Mouse (Mus musculus) embryonic facial prominence, embryonic 11.5 days (tissue): ENCODE measurements at regions not wholly inside any gene's neighbourhood (a gene's known extent, or its start where the extent isn't known, plus 50 kb on each side); places are given as distances from the start of the nearest gene placed in this dataset.

Experiments used
- ATAC-seq: fragments of 200-750 bp; cut with Nextera tagmentation; replicated peaks from 2 replicates; pipeline ENCODE4 v1.8.0; 2017; ENCODE audit warnings: low read depth; ENCODE audit not compliant: insufficient number of reproducible peaks, low FRiP score, low TSS enrichment
- DNase-seq: peaks from one replicate; pipeline ENCODE4 v3.0.0-alpha.2; 2015; ENCODE audit warnings: low spot score
- H3K27ac ChIP-seq: fragments of 300-500 bp; sonication (generic); replicated peaks from 2 replicates; pipeline ENCODE4 v1.5.1; 2014; ENCODE audit warnings: mild to moderate bottlenecking, low read depth, low read length, control low read depth
- H3K27me3 ChIP-seq: fragments of 300-500 bp; sonication (generic); 2 replicates; pipeline ENCODE4 v1.6.1; 2014; ENCODE audit warnings: mild to moderate bottlenecking, low read length, moderate library complexity, mixed read lengths; ENCODE audit not compliant: control insufficient read depth, insufficient read depth
- H3K36me3 ChIP-seq: fragments of 300-500 bp; sonication (generic); replicated peaks from 2 replicates; pipeline ENCODE4 v1.6.1; 2014; ENCODE audit warnings: low read depth, mild to moderate bottlenecking, low read length, moderate library complexity, mixed read lengths; ENCODE audit not compliant: control insufficient read depth, insufficient read depth
- H3K4me1 ChIP-seq: fragments of 300-500 bp; sonication (generic); 2 replicates; pipeline ENCODE4 v1.6.1; 2014; ENCODE audit warnings: low read length, mixed read lengths; ENCODE audit not compliant: control insufficient read depth, insufficient read depth
- H3K4me2 ChIP-seq: fragments of 300-500 bp; sonication (generic); 2 replicates; pipeline ENCODE4 v1.6.1; 2014; ENCODE audit warnings: low read depth, mild to moderate bottlenecking, control low read depth, low read length, moderate library complexity
- H3K4me3 ChIP-seq: fragments of 300-500 bp; sonication (generic); 2 replicates; pipeline ENCODE4 v1.5.1; 2014; ENCODE audit warnings: low read depth, low read length, control low read depth
- H3K9ac ChIP-seq: fragments of 300-500 bp; sonication (generic); replicated peaks from 2 replicates; pipeline ENCODE4 v1.6.1; 2014; ENCODE audit warnings: mild to moderate bottlenecking, control low read depth, low read length
- H3K9me3 ChIP-seq: fragments of 300-500 bp; sonication (generic); replicated peaks from 2 replicates; pipeline ENCODE4 v1.6.1; 2016; ENCODE audit warnings: mild to moderate bottlenecking, low read length, inconsistent platforms, mixed read lengths; ENCODE audit not compliant: control insufficient read depth
- WGBS: fragments of 180-500 bp; shearing (Covaris S2); extraction: QIAGEN DNeasy Blood & Tissue Kit; methylation state at CpG from one replicate; pipeline ENCODE4 v1.1.7; 2014; 5-methylcytosine and 5-hydroxymethylcytosine counted together

DNA sequence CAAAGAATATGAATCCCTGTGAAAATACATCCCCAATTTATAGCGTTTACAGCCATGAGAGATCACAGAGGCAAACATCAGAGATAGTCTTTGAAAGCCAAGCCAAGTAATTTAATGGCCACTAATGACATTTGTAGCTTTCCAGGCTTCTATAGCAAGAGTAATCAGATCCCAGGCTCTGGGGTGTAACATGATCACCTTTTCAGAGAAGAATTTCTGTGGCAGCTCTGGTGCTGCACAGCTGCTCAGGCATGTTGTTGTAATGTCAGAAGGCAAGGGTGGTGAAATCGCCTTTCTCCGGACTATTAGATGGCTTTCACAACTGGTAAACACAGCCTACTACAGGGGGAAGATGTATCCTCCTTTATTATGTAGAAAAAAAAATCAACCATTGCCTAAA, 202.1 kb downstream of the Ptprc start:
- 12% methylated on average over 3 of the region's 3 CpGs for WGBS
- DNase-seq, result peak; percentile 72
- Histone ChIP-seq H3K9ac (no peak overlapping the region), H3K4me2 (no peak overlapping the region), H3K4me3 (no peak overlapping the region), H3K36me3 (no peaks in the 10 kb centered on the region), H3K27me3 (no peaks in the 10 kb centered on the region), H3K27ac (no peak overlapping the region), H3K9me3 (no peaks in the 10 kb centered on the region), H3K4me1 (no peaks in the 10 kb centered on the region; the same call in 1 of the 2 replicates)
- ATAC-seq, result peak; percentile 76; the same call in 1 of the 2 replicates

DNA sequence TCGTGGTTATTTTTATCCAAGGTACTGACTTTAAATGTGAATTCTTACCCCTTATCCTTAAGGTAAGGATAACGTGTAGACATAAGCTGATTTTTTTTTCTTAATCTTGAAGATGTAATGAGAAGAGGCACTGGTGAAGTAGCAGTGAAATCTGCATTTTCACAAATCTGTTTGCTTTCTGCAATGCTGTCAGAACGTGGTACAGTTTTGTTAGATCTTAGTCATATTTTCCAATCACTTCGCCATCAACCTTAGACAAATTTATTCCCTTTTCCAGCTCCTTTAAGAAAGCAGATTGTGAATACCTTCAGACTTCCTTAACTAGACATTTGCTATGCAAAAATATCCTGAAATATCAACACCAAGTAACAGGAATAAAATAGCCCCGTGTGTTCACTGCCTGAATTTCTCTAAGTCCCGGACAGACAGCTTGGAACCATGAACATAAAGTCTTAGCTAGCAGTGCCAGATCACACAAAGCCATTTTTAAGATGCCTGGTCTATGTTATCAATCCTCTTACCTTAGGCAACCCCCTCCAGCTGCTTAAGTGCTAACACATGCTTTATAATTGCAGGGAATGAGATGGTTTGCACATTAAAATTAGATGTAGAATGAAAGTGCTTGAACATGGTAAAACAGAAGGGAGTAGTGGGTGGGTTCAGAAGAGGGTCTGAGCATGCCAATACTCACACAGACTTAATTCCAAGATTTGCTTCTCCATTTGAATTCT, 202.7 kb downstream of the Ptprc start:
- Histone ChIP-seq H3K9ac (no peak overlapping the region), H3K27me3 (no peaks in the 10 kb centered on the region), H3K27ac (peak overlapping the region; percentile 56; the same call in 1 of the 2 replicates), H3K4me1 (no peaks in the 10 kb centered on the region; the same call in 1 of the 2 replicates), H3K9me3 (no peaks in the 10 kb centered on the region), H3K36me3 (no peaks in the 10 kb centered on the region), H3K4me3 (no peak overlapping the region), H3K4me2 (no peak overlapping the region)
- WGBS, result 58% methylated on average over 6 of the region's 6 CpGs
- DNase-seq, result peak; percentile 65
- peak; percentile 60 for ATAC-seq

GRCm38 (mm10) chr1:137966151-137966836, 209.2 kb downstream of the Ptprc start:
- no peak for ATAC-seq
- no peaks in the 10 kb centered on the region for H3K9me3 ChIP-seq
- no peak overlapping the region for H3K27ac ChIP-seq
- no peaks in the 10 kb centered on the region for H3K4me1 ChIP-seq
- H3K27me3 ChIP-seq, result no peaks in the 10 kb centered on the region
- H3K9ac ChIP-seq, result no peak overlapping the region
- H3K36me3 ChIP-seq, result peaks cover 5% of the 10 kb centered on the region
- no peak overlapping the region for H3K4me2 ChIP-seq
- no peak for DNase-seq
- H3K4me3 ChIP-seq, result no peak overlapping the region
- 84% methylated on average over 16 of the region's 16 CpGs for WGBS

GRCm38 (mm10) chr1:137963656-137964055, 211.9 kb downstream of the Ptprc start:
- H3K27me3 ChIP-seq, result no peaks in the 10 kb centered on the region
- H3K4me2 ChIP-seq, result no peak overlapping the region
- H3K36me3 ChIP-seq, result peaks cover 5% of the 10 kb centered on the region
- H3K9ac ChIP-seq, result no peak overlapping the region
- WGBS, result 82% methylated on average over 6 of the region's 6 CpGs
- no peak for ATAC-seq
- H3K4me1 ChIP-seq, result no peaks in the 10 kb centered on the region
- no peak overlapping the region for H3K27ac ChIP-seq
- H3K4me3 ChIP-seq, result no peak overlapping the region
- DNase-seq, result no peak
- no peaks in the 10 kb centered on the region for H3K9me3 ChIP-seq

DNA sequence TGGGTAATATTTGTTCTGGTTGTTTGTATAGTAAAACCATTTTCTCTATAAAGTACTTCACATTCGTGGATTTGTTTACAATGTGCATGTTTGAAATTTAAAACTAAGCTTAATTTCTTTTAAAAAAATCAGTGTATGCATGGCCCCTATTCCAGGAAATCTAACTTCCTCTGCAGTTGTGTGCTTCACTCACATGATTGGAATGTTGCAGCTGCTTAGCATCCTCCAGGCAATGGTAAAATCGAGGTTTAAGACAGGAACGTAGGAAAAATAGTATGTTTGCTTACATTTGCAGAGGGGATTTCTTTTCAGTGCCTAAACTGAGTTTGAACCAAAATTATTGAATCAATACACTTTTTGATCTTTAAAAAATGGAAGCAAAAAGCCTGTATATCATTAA, 217.5 kb downstream of the Ptprc start:
- Histone ChIP-seq H3K9me3 (no peaks in the 10 kb centered on the region), H3K27ac (no peak overlapping the region), H3K4me1 (no peaks in the 10 kb centered on the region), H3K27me3 (no peaks in the 10 kb centered on the region), H3K4me3 (no peak overlapping the region), H3K36me3 (peaks cover 3% of the 10 kb centered on the region), H3K9ac (no peak overlapping the region), H3K4me2 (no peak overlapping the region)
- WGBS, result 72% methylated on average over 3 of the region's 3 CpGs
- DNase-seq, result no peak
- ATAC-seq, result no peak

- 68% methylated on average over 3 of the region's 3 CpGs for WGBS
- Histone ChIP-seq H3K4me3 (no peak overlapping the region), H3K27ac (no peak overlapping the region), H3K27me3 (no peaks in the 10 kb centered on the region), H3K4me1 (no peaks in the 10 kb centered on the region), H3K36me3 (no peaks in the 10 kb centered on the region), H3K9me3 (no peaks in the 10 kb centered on the region), H3K9ac (no peak overlapping the region), H3K4me2 (no peak overlapping the region)
- DNase-seq, result peak; percentile 26
- ATAC-seq, result no peak
Observed at GRCm38 (mm10) chr1:137955993-137956392, 219.5 kb downstream of the Ptprc start.

DNA sequence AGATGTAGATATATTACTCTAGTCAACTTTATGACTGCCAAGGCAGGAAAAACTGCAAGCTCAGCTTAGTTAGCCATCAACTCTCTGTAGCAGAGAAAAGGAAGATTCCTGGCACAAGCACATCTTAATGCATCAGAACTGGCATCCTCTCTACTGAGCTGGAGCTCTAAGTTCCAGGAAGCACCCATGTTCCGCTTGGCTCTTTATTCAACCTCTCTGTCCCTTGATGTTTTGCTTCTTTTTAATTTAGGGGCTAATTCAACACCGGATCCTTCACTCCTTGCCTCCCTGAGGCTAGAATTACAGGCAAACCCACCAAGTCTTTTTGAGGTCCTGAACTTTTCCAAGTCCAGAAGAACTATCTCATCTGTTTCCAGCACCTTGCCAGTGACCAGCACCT, 220.4 kb downstream of the Ptprc start:
- H3K27ac ChIP-seq, result no peak overlapping the region
- DNase-seq (no peak), ATAC-seq (no peak)
- no peak overlapping the region for H3K4me3 ChIP-seq
- 57% methylated on average over 2 of the region's 2 CpGs for WGBS
- H3K9me3 ChIP-seq, result no peaks in the 10 kb centered on the region
- H3K36me3 ChIP-seq, result no peaks in the 10 kb centered on the region
- H3K27me3 ChIP-seq, result no peaks in the 10 kb centered on the region
- no peak overlapping the region for H3K9ac ChIP-seq
- H3K4me1 ChIP-seq, result no peaks in the 10 kb centered on the region
- no peak overlapping the region for H3K4me2 ChIP-seq

GRCm38 (mm10) chr1:137953369-137953768, 222.1 kb downstream of the Ptprc start:
- ATAC-seq, result no peak
- DNase-seq, result no peak
- Histone ChIP-seq H3K4me2 (no peak overlapping the region), H3K9ac (no peak overlapping the region), H3K9me3 (no peaks in the 10 kb centered on the region), H3K4me3 (no peak overlapping the region), H3K27ac (no peak overlapping the region), H3K4me1 (no peaks in the 10 kb centered on the region), H3K27me3 (no peaks in the 10 kb centered on the region), H3K36me3 (peaks cover 2% of the 10 kb centered on the region; the same call in 1 of the 2 replicates)
- 83% methylated on average over 1 of the region's 1 CpGs for WGBS
